Mouse (Mus musculus): ENCODE measurements around the gene Kcna3.

GRCm38 (mm10) chr3:107040408-107040807, 4.4 kb downstream of the Kcna3 start:
- TF ChIP-seq CTCF (IDR thresholded peaks at IDR 0.05) (no peak), EP300 (IDR thresholded peaks at IDR 0.05; ENCODE audit: insufficient read depth, low read depth, low read length) (no peak)

Measured in heart, adult 2 months (tissue).